Mouse (Mus musculus) ES-Bruce4 (cell line): Measurements from ENCODE around the gene Vpreb3. TPM values are rescaled to one million over a fixed set of nuclear protein-coding genes. Genes with fewer than 3 reads are reported as not detected.

Experiments
- H3K27ac ChIP-seq: 2 replicates; pipeline ENCODE4 v1.5.1; 2012; ENCODE audit warnings: low read length, inconsistent platforms; ENCODE audit not compliant: insufficient read depth
- H3K27me3 ChIP-seq: 2 replicates; pipeline ENCODE4 v1.6.1; 2012; ENCODE audit warnings: mild to moderate bottlenecking, low read length, inconsistent platforms; ENCODE audit not compliant: control insufficient read depth, poor library complexity, insufficient read depth, severe bottlenecking
- H3K36me3 ChIP-seq: 2 replicates; pipeline ENCODE4 v1.6.1; 2012; ENCODE audit warnings: inconsistent platforms, mild to moderate bottlenecking, low read length, moderate library complexity; ENCODE audit not compliant: control insufficient read depth, poor library complexity, insufficient read depth, severe bottlenecking
- H3K4me1 ChIP-seq: one replicate; pipeline ENCODE4 v1.8.1; 2011; ENCODE audit warnings: low read length; ENCODE audit not compliant: control insufficient read depth, insufficient read depth
- H3K4me3 ChIP-seq: 2 replicates; pipeline ENCODE4 v1.5.1; 2011; ENCODE audit warnings: low read depth, mild to moderate bottlenecking, low read length
- H3K9ac ChIP-seq: 2 replicates; pipeline ENCODE4 v1.6.1; 2012; ENCODE audit warnings: low read depth, mild to moderate bottlenecking, inconsistent platforms; ENCODE audit not compliant: poor library complexity, severe bottlenecking
- H3K9me3 ChIP-seq: replicated peaks from 2 replicates; pipeline ENCODE4 v1.6.1; 2012; ENCODE audit warnings: mild to moderate bottlenecking, low read length, inconsistent platforms; ENCODE audit not compliant: control insufficient read depth, poor library complexity, insufficient read depth, severe bottlenecking
- CTCF ChIP-seq: IDR thresholded peaks from one replicate; pipeline ENCODE4 v1.8.1; 2011; ENCODE audit warnings: low read depth, low read length
- EP300 ChIP-seq: IDR thresholded peaks from 2 replicates; pipeline ENCODE4 v1.6.1; 2011; ENCODE audit warnings: low read depth, low read length; ENCODE audit not compliant: insufficient read depth
- POLR2A ChIP-seq: IDR thresholded peaks from one replicate; pipeline ENCODE4 v1.8.1; 2011; ENCODE audit warnings: low read length; ENCODE audit not compliant: insufficient read depth
- polyA plus RNA-seq: library from polyadenylated mRNA; stranded (reverse); fragments of >200 nt; gene quantifications from 2 replicates; pipeline ENCODE4 v1.2.4, GENCODE M21; 2011; ENCODE audit warnings: low read depth; ENCODE audit not compliant: missing spikeins, insufficient read depth, insufficient read length

The Vpreb3 gene
- polyA plus RNA-seq, 1 experiment: not detected

DNA sequence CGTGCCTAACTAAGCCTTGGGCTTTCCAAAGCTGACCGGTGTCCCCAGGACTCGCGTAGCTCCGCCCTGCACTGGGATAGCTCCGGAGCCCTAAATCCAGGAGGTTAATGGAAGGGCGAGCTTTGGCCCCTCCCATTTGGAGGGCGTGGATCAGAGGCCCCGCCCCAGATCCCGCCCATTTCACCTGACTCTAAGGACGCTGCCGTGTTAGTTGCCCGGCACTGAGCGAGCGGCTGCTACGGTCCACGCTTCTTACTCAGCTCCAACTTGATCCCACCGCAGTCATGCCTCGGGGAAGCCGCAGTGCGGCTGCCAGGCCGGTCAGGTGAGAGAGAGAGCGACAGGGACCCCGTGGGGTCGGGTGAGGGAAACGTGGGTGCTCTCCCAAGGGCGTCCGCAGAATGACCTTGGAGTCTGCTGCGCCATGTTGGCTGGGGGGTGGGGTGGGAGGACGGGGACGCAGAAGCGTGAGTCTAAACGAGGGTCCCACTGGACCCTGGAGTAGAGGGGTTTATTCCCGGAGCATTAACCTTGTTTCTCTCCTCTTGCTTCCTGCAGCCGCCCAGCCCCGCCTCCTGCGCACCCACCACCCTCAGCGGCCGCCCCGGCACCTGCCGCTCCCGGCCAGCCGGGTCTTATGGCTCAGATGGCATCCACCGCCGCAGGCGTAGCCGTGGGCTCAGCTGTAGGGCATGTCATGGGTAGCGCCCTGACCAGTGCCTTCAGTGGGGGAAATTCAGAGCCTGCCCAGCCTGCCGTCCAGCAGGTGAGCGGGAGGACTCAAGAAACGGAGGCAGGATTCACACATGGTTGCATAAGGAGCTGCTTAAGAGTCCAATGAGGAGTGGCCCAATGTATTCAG, 6.9 kb upstream of the Vpreb3 start, which contains the start of gene Mmp11:
Gene Mmp11, minus strand, starts transcription at position 817 of the 862 bp plus-strand sequence.
- Histone ChIP-seq H3K4me1 (peaks cover 7% of the 10 kb centered on the region), H3K27ac (peak within 1 kb of the TSS; percentile 93), H3K9ac (peak within 1 kb of the TSS; percentile 89), H3K27me3 (no peaks in the 10 kb centered on the region), H3K9me3 (no peaks in the 10 kb centered on the region), H3K36me3 (peaks cover 12% of the 10 kb centered on the region; the same call in 1 of the 2 replicates), H3K4me3 (peak within 1 kb of the TSS; percentile 99)
- TF ChIP-seq POLR2A: peak; percentile 95
- TF ChIP-seq CTCF: no peak
- TF ChIP-seq EP300: peak; percentile 20; the same call in 1 of the 2 replicates

DNA sequence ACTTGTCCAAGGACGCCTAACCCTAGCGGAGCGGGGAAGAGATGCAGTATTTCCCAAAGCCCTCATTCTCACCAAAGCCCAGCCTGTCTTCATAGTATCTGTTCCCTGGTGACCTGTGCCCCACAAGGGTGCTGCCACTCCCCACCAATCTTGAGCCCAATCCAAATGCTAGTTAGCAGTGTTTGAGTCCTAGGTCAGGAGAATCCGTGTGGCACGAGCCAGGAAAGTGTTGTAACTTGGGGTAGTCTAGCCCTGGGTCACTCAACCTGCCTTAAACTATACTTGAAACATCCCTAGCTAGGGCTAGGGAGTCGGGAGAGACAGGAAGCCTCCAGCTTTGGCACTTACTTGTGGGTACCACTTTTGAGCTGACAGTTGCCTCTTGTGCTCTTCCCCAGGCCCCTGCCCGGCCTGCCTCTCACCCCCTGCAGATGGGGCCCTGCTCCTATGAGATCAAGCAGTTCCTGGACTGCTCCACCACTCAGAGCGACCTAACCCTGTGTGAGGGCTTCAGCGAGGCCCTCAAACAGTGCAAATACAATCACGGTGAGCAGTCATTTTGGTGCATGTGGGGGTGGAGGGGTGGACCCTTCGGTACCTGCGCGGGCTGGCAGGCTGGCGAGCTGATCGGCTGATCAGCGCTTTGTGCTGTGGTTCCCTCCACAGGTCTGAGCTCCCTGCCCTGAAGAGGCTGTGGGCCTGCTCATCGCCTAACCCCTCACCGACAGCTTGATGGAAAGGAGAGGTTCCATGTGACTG, 5.8 kb upstream of the Vpreb3 start:
- TF ChIP-seq CTCF: no peak
- 0 out of 2 replicates have a peak, but pooled peaks have one; percentile 39 for TF ChIP-seq EP300
- no peaks in the 10 kb centered on the region for H3K9me3 ChIP-seq
- H3K36me3 ChIP-seq: peaks cover 12% of the 10 kb centered on the region; the same call in 1 of the 2 replicates
- H3K27ac ChIP-seq: peak overlapping the region; percentile 93
- peak overlapping the region; percentile 99 for H3K4me3 ChIP-seq
- peak overlapping the region; percentile 89 for H3K9ac ChIP-seq
- H3K27me3 ChIP-seq: no peaks in the 10 kb centered on the region
- peaks cover 4% of the 10 kb centered on the region for H3K4me1 ChIP-seq

DNA sequence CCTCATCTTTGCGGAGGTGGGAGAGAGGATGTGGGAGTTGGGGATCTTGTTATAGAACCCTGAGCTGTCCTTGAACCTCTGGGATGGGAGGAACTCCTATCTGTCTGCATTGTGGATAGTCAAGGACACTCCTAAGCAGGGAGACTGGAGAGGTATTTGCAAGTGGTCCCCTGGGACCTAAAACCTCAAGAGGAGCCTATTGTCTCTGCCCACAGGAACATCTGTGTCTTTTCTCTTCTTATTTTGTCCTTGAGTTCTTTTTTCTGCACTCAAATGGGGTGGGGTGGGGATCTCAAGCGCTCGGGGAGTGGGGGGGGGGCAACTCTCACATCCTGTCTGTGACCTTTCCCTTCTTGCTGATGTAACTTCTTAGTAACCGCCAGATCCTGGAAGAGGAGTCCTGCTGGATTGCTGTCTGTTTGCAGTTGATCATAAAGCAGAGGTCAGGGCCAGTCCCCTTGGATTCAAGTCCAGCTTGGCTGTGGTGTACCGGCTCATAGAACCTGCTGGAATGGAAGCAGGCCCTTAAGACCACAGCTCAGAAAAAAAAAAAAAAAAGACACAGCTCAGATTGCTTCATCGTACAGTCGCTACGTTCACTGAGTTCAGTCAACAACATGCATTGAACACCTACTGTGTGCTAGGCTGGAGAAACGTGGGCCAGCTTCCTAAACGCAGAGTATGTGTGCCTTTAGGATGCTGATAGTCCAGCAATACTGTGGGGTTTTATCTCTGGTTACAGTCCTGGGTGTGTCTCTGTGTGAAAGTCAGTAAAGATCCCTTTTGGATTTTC, 4.8 kb upstream of the Vpreb3 start:
- Histone ChIP-seq H3K9me3 (no peaks in the 10 kb centered on the region), H3K9ac (peak overlapping the region; percentile 89), H3K4me3 (peak overlapping the region; percentile 46), H3K4me1 (peaks cover 4% of the 10 kb centered on the region), H3K27me3 (no peaks in the 10 kb centered on the region), H3K36me3 (peaks cover 12% of the 10 kb centered on the region; the same call in 1 of the 2 replicates), H3K27ac (peak overlapping the region; percentile 90)
- TF ChIP-seq POLR2A: no peak
- TF ChIP-seq EP300: peak; percentile 69; the same call in 1 of the 2 replicates

DNA sequence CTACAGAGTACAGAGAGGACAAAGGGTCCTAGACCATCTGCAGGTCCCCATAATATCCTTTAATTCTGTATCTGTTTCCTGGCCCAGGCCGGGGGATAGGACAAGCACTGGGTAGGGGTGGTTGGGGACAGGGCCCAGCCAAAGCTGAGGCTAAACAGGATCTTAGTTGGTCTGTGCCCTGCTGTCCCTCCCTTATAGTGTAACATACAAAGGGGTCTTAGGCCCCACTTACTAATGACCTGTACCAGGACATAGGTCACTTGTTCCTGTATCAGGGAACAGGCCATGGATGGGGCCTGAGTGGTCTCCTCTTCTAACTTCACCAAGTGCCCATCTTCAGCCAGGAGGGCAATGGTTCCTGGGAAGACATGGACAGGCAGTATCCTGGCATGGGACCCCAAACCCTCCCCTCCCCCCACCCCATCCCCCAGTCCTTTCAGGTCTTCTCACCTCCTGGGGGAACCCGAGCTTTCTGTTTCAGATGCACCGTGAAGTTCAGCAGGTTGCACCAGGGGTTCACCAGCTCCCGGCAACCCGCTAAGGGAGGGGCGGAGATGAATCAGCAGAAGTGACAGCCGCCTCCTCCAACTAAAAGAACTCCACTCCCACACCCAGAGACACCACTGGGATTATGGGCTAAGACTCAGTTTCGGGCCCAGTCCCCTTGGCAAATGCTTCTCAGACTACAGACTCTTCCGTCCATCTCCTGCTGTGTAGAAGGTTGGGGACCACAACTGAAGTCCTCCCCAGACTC, 3.2 kb upstream of the Vpreb3 start:
- peaks cover 12% of the 10 kb centered on the region; the same call in 1 of the 2 replicates for H3K36me3 ChIP-seq
- no peaks in the 10 kb centered on the region for H3K9me3 ChIP-seq
- H3K4me1 ChIP-seq: peaks cover 4% of the 10 kb centered on the region
- peak overlapping the region; percentile 87 for H3K27ac ChIP-seq
- H3K9ac ChIP-seq: peak overlapping the region; percentile 28
- TF ChIP-seq EP300: peak; percentile 93
- no peak for TF ChIP-seq CTCF
- peak overlapping the region; percentile 31 for H3K4me3 ChIP-seq
- no peaks in the 10 kb centered on the region for H3K27me3 ChIP-seq

DNA sequence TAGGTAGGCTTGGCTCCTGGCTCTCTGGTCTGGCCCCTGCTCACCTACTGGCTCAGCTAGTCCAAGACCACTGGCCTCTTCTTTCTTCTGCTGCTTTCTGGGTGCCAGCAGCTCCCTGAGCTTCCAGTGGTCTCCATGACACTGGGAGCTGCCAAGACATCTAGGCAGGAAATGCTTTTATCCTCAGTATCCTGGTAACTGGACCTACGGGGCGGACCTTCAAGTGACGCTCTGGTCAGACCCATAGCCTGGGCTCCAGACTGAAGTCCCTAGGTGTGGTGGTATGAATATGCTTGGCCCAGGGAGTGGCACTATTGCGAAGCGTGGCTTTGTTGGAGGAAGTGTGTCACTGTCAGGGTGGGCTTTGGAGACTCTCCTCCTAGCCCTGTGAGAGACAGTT, 2.3 kb upstream of the Vpreb3 start, which contains the start of gene Gm867:
Gene Gm867, minus strand, starts transcription at position 153 of the 400 bp plus-strand sequence.
- no peak for TF ChIP-seq CTCF
- TF ChIP-seq POLR2A: no peak
- TF ChIP-seq EP300: no peak

More for the DNA sequence above, 2.3 kb upstream of the Vpreb3 start, which contains the start of gene Gm867:
- Histone ChIP-seq H3K9ac (peak within 1 kb of the TSS; percentile 28), H3K4me1 (peaks cover 4% of the 10 kb centered on the region), H3K9me3 (no peaks in the 10 kb centered on the region), H3K4me3 (peak within 1 kb of the TSS; percentile 31), H3K36me3 (peaks cover 12% of the 10 kb centered on the region; the same call in 1 of the 2 replicates), H3K27me3 (no peaks in the 10 kb centered on the region), H3K27ac (peak within 1 kb of the TSS; percentile 87)
